Mouse (Mus musculus) adrenal gland, postnatal 36 days (tissue): ENCODE measurements around the gene Fgd3. TPM values are rescaled to one million over a fixed set of nuclear protein-coding genes. Genes with fewer than 3 reads are reported as not detected.

Source experiments
- DNase-seq, 2 experiments: peaks; one replicate each; pipeline ENCODE4 v3.0.0; 2021; ENCODE audit warnings: mixed read lengths in 1 of 2
- total RNA-seq, 2 experiments: library from RNA; stranded (reverse); gene quantifications; 2 replicates each; pipeline ENCODE4 v1.2.3; 2021

The Fgd3 gene
- total RNA-seq, 2 experiments from 2014 or later, result 2.7 to 5.3 TPM

GRCm38 (mm10) chr13:49216220-49216552 is 103.9 kb downstream of the Fgd3 start:
- no peak for DNase-seq

GRCm38 (mm10) chr13:49215504-49216219 is 104.4 kb downstream of the Fgd3 start, which contains the start of gene Card19:
Gene Card19, minus strand, starts transcription at chr13:49216037.
- peak; percentile 98 for DNase-seq

GRCm38 (mm10) chr13:49215128-49215503 is 105.0 kb downstream of the Fgd3 start:
- no peak for DNase-seq

- no peak for DNase-seq
Observed at GRCm38 (mm10) chr13:49214454-49214853, 105.7 kb downstream of the Fgd3 start.

- peak; percentile 89 to 91 for DNase-seq
Observed at GRCm38 (mm10) chr13:49213531-49213932, 106.6 kb downstream of the Fgd3 start.

- DNase-seq, result no peak
Observed at GRCm38 (mm10) chr13:49212711-49213500, 107.2 kb downstream of the Fgd3 start.

Other genes starting within 250 kb of the Fgd3 start
- 1 to 10 TPM; 2.0 TPM for gene Wnk2, start 172.3 kb downstream of the Fgd3 start, total RNA-seq
- gene Ninj1, start 132.8 kb downstream of the Fgd3 start, total RNA-seq, result 10 to 100 TPM; 51.1 to 61.4 TPM
- gene Card19, start 104.3 kb downstream of the Fgd3 start, total RNA-seq, result 10 to 100 TPM; 70.5 to 73.8 TPM
- 10 to 100 TPM in 1 of 2 experiments, 1 to 10 TPM in 1; 1.2 to 36.5 TPM for gene Susd3, start 71.6 kb downstream of the Fgd3 start, total RNA-seq
- gene Bicd2, start 21.3 kb upstream of the Fgd3 start, total RNA-seq, result 10 to 100 TPM; 34.8 to 44.6 TPM
- 10 to 100 TPM; 33.1 to 49.4 TPM for gene Ippk, start 100.9 kb upstream of the Fgd3 start, total RNA-seq
- gene Tes3-ps, start 173.0 kb upstream of the Fgd3 start, total RNA-seq, result 1 to 10 TPM; 1.5 to 1.7 TPM
- gene Ecm2, start 184.5 kb upstream of the Fgd3 start, total RNA-seq, result 1 to 10 TPM; 6.7 to 6.9 TPM
- gene Aspn, start 224.1 kb upstream of the Fgd3 start, total RNA-seq, result 10 to 100 TPM in 1 of 2 experiments, 1 to 10 TPM in 1; 4.9 to 10.6 TPM